Mouse (Mus musculus) splenic B cell, adult 2 months (primary cell): Measurements from ENCODE around the gene Recql5.
A peak's percentile ranks its signal among the peaks of the same experiment; 100 is the strongest.

ENCODE experiments used
- DNase-seq: peaks from one replicate; pipeline ENCODE4 v3.0.0-alpha.2; 2011; ENCODE audit warnings: low read depth, low spot score
- H3K27me3 ChIP-seq: 2 replicates; pipeline ENCODE4 v1.6.1; 2012; ENCODE audit warnings: mild to moderate bottlenecking, low read length, moderate library complexity, mixed read lengths; ENCODE audit not compliant: control insufficient read depth, poor library complexity, insufficient read depth, severe bottlenecking
- H3K36me3 ChIP-seq: 2 replicates; pipeline ENCODE4 v1.6.1; 2012; ENCODE audit warnings: mild to moderate bottlenecking, low read length, moderate library complexity, mixed read lengths; ENCODE audit not compliant: control insufficient read depth, poor library complexity, insufficient read depth, severe bottlenecking

The Recql5 gene

GRCm38 (mm10) chr11:115900561-115901337, 32.5 kb downstream of the Recql5 start:
- H3K27me3 ChIP-seq, result no peaks in the 10 kb centered on the region
- no peak for DNase-seq
- H3K36me3 ChIP-seq, result peaks cover 2% of the 10 kb centered on the region

GRCm38 (mm10) chr11:115899486-115900266, 33.6 kb downstream of the Recql5 start, which contains the start of gene Smim5:
TSS of gene Smim5 (plus strand) at chr11:115899966.
- no peak for DNase-seq

GRCm38 (mm10) chr11:115898886-115899285, 34.4 kb downstream of the Recql5 start:
- Histone ChIP-seq H3K27me3 (no peaks in the 10 kb centered on the region), H3K36me3 (peaks cover 7% of the 10 kb centered on the region)
- DNase-seq, result peak; percentile 75

More at GRCm38 (mm10) chr11:115899486-115900266, 33.6 kb downstream of the Recql5 start, which contains the start of gene Smim5:
- Histone ChIP-seq H3K36me3 (peaks cover 4% of the 10 kb centered on the region), H3K27me3 (no peaks in the 10 kb centered on the region)

- DNase-seq, result peak; percentile 34
- no peaks in the 10 kb centered on the region for H3K27me3 ChIP-seq
- H3K36me3 ChIP-seq, result peaks cover 7% of the 10 kb centered on the region
Measured at GRCm38 (mm10) chr11:115898446-115898845, 34.8 kb downstream of the Recql5 start.

GRCm38 (mm10) chr11:115894755-115895520, 38.3 kb downstream of the Recql5 start:
- H3K27me3 ChIP-seq, result no peaks in the 10 kb centered on the region
- peak; percentile 33 for DNase-seq
- peaks cover 5% of the 10 kb centered on the region for H3K36me3 ChIP-seq

GRCm38 (mm10) chr11:115893071-115893470, 40.2 kb downstream of the Recql5 start:
- Histone ChIP-seq H3K27me3 (no peaks in the 10 kb centered on the region), H3K36me3 (peaks cover 5% of the 10 kb centered on the region)
- DNase-seq, result no peak

GRCm38 (mm10) chr11:115892213-115892612, 41.1 kb downstream of the Recql5 start:
- DNase-seq, result no peak
- H3K36me3 ChIP-seq, result peaks cover 5% of the 10 kb centered on the region
- no peaks in the 10 kb centered on the region for H3K27me3 ChIP-seq

- Histone ChIP-seq H3K27me3 (no peaks in the 10 kb centered on the region), H3K36me3 (peaks cover 3% of the 10 kb centered on the region)
- DNase-seq, result no peak
Measured at GRCm38 (mm10) chr11:115889159-115889558, 44.1 kb downstream of the Recql5 start.

GRCm38 (mm10) chr11:115888020-115888419, 45.3 kb downstream of the Recql5 start:
- Histone ChIP-seq H3K36me3 (no peaks in the 10 kb centered on the region; the same call in 1 of the 2 replicates), H3K27me3 (no peaks in the 10 kb centered on the region)
- DNase-seq, result no peak

GRCm38 (mm10) chr11:115886446-115886845, 46.8 kb downstream of the Recql5 start:
- DNase-seq, result no peak
- H3K36me3 ChIP-seq, result no peaks in the 10 kb centered on the region
- no peaks in the 10 kb centered on the region for H3K27me3 ChIP-seq

GRCm38 (mm10) chr11:115885281-115885680, 48.0 kb downstream of the Recql5 start:
- no peak for DNase-seq
- Histone ChIP-seq H3K36me3 (no peaks in the 10 kb centered on the region), H3K27me3 (no peaks in the 10 kb centered on the region)

- Histone ChIP-seq H3K36me3 (no peaks in the 10 kb centered on the region), H3K27me3 (no peaks in the 10 kb centered on the region)
- no peak for DNase-seq
Measured at GRCm38 (mm10) chr11:115884361-115884760, 48.9 kb downstream of the Recql5 start.

- Histone ChIP-seq H3K36me3 (no peaks in the 10 kb centered on the region), H3K27me3 (no peaks in the 10 kb centered on the region)
- no peak for DNase-seq
Measured at GRCm38 (mm10) chr11:115883251-115883650, 50.0 kb downstream of the Recql5 start.

- no peaks in the 10 kb centered on the region for H3K36me3 ChIP-seq
- peak; percentile 68 for DNase-seq
- H3K27me3 ChIP-seq, result no peaks in the 10 kb centered on the region
Measured at GRCm38 (mm10) chr11:115881002-115881401, 52.3 kb downstream of the Recql5 start.
